13 mouse cellular contexts compared by ENCODE assay signal in genomic region chr4:150117311-150117710, GRCm38 (mm10). TPM values are rescaled to one million over a fixed set of nuclear protein-coding genes. Genes with fewer than 3 reads are reported as not detected.
DNase-seq lines count a peak whose midpoint lies in the region; ATAC-seq and TF ChIP-seq lines count a peak whose summit lies in the region.
"Had no signal": no experiment of that assay in that cellular context is flagged by ENCODE, and none has a peak within 500 bp of the region (broad histone marks: within the 10 kb centered on the region; RNA-seq: fewer than 3 reads in every experiment).

No protein-coding gene starts in this region.

- TF ChIP-seq EP300 in heart, adult 2 months (IDR thresholded peaks at IDR 0.05; ENCODE audit: insufficient read depth, low read depth, low read length) = no peak

- H3K4me1 ChIP-seq in heart, adult 2 months (ENCODE audit: control insufficient read depth, insufficient read depth, low read length) = no peaks in the 10 kb centered on the region
- peaks cover 10% of the 10 kb centered on the region for H3K4me1 ChIP-seq in liver, embryonic 13.5 days (replicated peaks)
- peaks cover 5% of the 10 kb centered on the region; the same call in 1 of the 2 replicates for H3K4me1 ChIP-seq in liver, embryonic 11.5 days (replicated peaks; ENCODE audit: control insufficient read depth, insufficient read depth, low read length)
- peaks cover 18% of the 10 kb centered on the region for H3K4me1 ChIP-seq in bone marrow macrophage, adult 2 months (ENCODE audit: control insufficient read depth, insufficient read depth, low read length)

- intact Hi-C loops in heart, adult 2 months (cut with DNase I) = no loop called here
- intact Hi-C loops in heart, postnatal 36 days (cut with DNase I) = no loop called here

- no peak overlapping the region for H3K9ac ChIP-seq in heart, adult 2 months (ENCODE audit: low read depth, low read length)
- no peak overlapping the region for H3K9ac ChIP-seq in liver, embryonic 13.5 days
- H3K9ac ChIP-seq in liver, embryonic 11.5 days (ENCODE audit: low read depth, low read length) = no peak overlapping the region

- no peaks in the 10 kb centered on the region for H3K36me3 ChIP-seq in heart, adult 2 months (ENCODE audit: control insufficient read depth, insufficient read depth, low read length)
- no peaks in the 10 kb centered on the region for H3K36me3 ChIP-seq in liver, embryonic 13.5 days
- H3K36me3 ChIP-seq in liver, embryonic 11.5 days (ENCODE audit: control insufficient read depth, insufficient read depth, low read length) = no peaks in the 10 kb centered on the region

- no peaks in the 10 kb centered on the region for H3K9me3 ChIP-seq in liver, embryonic 13.5 days (replicated peaks)
- no peaks in the 10 kb centered on the region for H3K9me3 ChIP-seq in liver, embryonic 11.5 days (ENCODE audit: control insufficient read depth, low read length)

- H3K27ac ChIP-seq in heart, adult 2 months = no peak overlapping the region
- H3K27ac ChIP-seq in liver, embryonic 13.5 days = no peak overlapping the region
- H3K27ac ChIP-seq in liver, embryonic 11.5 days (ENCODE audit: low read depth, low read length) = no peak overlapping the region
- peak overlapping the region; percentile 53; the same call in 1 of the 2 replicates for H3K27ac ChIP-seq in bone marrow macrophage, adult 2 months (ENCODE audit: insufficient read depth, low read depth, low read length)

- peak; percentile 19; the same call in 1 of the 2 replicates for TF ChIP-seq CTCF in heart, adult 2 months (IDR thresholded peaks at IDR 0.05)
- no peak for TF ChIP-seq CTCF in bone marrow macrophage, adult 2 months (IDR thresholded peaks at IDR 0.05; ENCODE audit: low read depth, low read length)

- H3K27me3 ChIP-seq in heart, adult 2 months (ENCODE audit: control insufficient read depth, insufficient read depth, low read length) = no peaks in the 10 kb centered on the region; the same call in 1 of the 2 replicates
- H3K27me3 ChIP-seq in liver, embryonic 13.5 days = no peaks in the 10 kb centered on the region
- no peaks in the 10 kb centered on the region for H3K27me3 ChIP-seq in liver, embryonic 11.5 days (replicated peaks; ENCODE audit: control insufficient read depth, insufficient read depth, low read length)

- no peak overlapping the region for H3K4me2 ChIP-seq in liver, embryonic 13.5 days
- no peak overlapping the region for H3K4me2 ChIP-seq in liver, embryonic 11.5 days

- no peak for DNase-seq in heart, adult 2 months
- no peak for DNase-seq in heart, postnatal 36 days
- DNase-seq in liver, embryonic 13.5 days = no peak
- no peak for DNase-seq in liver, embryonic 11.5 days (ENCODE audit: low spot score)
- DNase-seq in cerebellum, postnatal 4 days (ENCODE audit: low spot score in 2 of 2) = no peak
- DNase-seq in cerebellum, postnatal 14 days = no peak
- DNase-seq: cerebellum, adult 18-20 months had no signal

- peak; percentile 43; the same call in 1 of the 2 replicates for ATAC-seq in liver, embryonic 13.5 days (ENCODE audit: low read depth)
- no peak for ATAC-seq in liver, embryonic 11.5 days (replicated peaks; ENCODE audit: low FRiP score)
- ATAC-seq in megakaryocyte progenitor cell, adult 5-6 weeks (replicated peaks; ENCODE audit: poor library complexity) = peak; percentile 76

- 38% methylated on average over 5 of the region's 5 CpGs for WGBS in heart, adult 2 months
- WGBS in liver, embryonic 13.5 days (ENCODE audit: insufficient replicate concordance) = 21% methylated on average over 5 of the region's 5 CpGs
- WGBS in liver, embryonic 11.5 days = 22% methylated on average over 5 of the region's 5 CpGs

- no peak overlapping the region for H3K4me3 ChIP-seq in heart, adult 2 months
- H3K4me3 ChIP-seq in liver, embryonic 13.5 days (replicated peaks) = no peak overlapping the region
- H3K4me3 ChIP-seq in liver, embryonic 11.5 days (ENCODE audit: low read depth, low read length) = no peak overlapping the region
- no peak overlapping the region for H3K4me3 ChIP-seq in bone marrow macrophage, adult 2 months (ENCODE audit: insufficient read depth, low read length)

- TF ChIP-seq POLR2A in heart, adult 2 months (IDR thresholded peaks at IDR 0.05; ENCODE audit: insufficient read depth, low read depth, low read length) = no peak
- TF ChIP-seq POLR2A in bone marrow macrophage, adult 2 months (IDR thresholded peaks at IDR 0.05; ENCODE audit: borderline replicate concordance, low read depth, low read length) = no peak

- no peaks in the 10 kb centered on the region for H3K79me2 ChIP-seq in heart, adult 2 months (replicated peaks; ENCODE audit: control insufficient read depth, insufficient read depth, low read length)

RNA-seq across cellular contexts. Expression of gene Slc2a5, which starts 1.8 kb away (rescaled TPM):
- under 1 TPM in 1 of 2 experiments, not detected in 1; 0.09 TPM for total RNA-seq in heart, adult 2 months (2021)
- 1.4 and 1.8 TPM in 2 replicates for polyA plus RNA-seq in heart, adult 2 months (2012; rRNA removed)
- under 1 TPM; 0.11 TPM for total RNA-seq in heart, postnatal 36 days (2021)
- 0.22 and 0.23 TPM in 2 replicates for polyA plus RNA-seq in liver, embryonic 13.5 days (2015; fragmentation: Nextera tagmentation; extraction: Ambion mirVana)
- 0.14 and 0.48 TPM in 2 replicates for polyA plus RNA-seq in liver, embryonic 11.5 days (2014; fragmentation: Nextera tagmentation; extraction: Ambion mirVana)
- polyA plus RNA-seq in bone marrow macrophage, adult 2 months (2012; ENCODE audit: insufficient read depth, insufficient read length, missing spikeins) = 0.43 TPM in 1 of 2 replicates, not detected in the other
- not detected in 2 replicates for total RNA-seq in megakaryocyte progenitor cell, adult 5-6 weeks (2015)
- not detected in 2 replicates for total RNA-seq in megakaryocyte progenitor cell, adult 5-6 weeks (2017)

RNA-seq across cellular contexts. Expression of gene Gpr157, which starts 30.1 kb away (rescaled TPM):
- total RNA-seq in heart, adult 2 months (2021) = 10 to 100 TPM; 34.2 to 42.4 TPM
- 21.8 and 29.2 TPM in 2 replicates for polyA plus RNA-seq in heart, adult 2 months (2012; rRNA removed)
- total RNA-seq in heart, postnatal 36 days (2021) = 10 to 100 TPM; 26.7 to 41.1 TPM
- 0.10 and 0.12 TPM in 2 replicates for polyA plus RNA-seq in liver, embryonic 13.5 days (2015; fragmentation: Nextera tagmentation; extraction: Ambion mirVana)
- 0.29 and 0.31 TPM in 2 replicates for polyA plus RNA-seq in liver, embryonic 11.5 days (2014; fragmentation: Nextera tagmentation; extraction: Ambion mirVana)
- 4.8 and 5.1 TPM in 2 replicates for polyA plus RNA-seq in bone marrow macrophage, adult 2 months (2012; ENCODE audit: insufficient read depth, insufficient read length, missing spikeins)
- total RNA-seq in megakaryocyte progenitor cell, adult 5-6 weeks (2015) = 0.89 and 1.6 TPM in 2 replicates
- total RNA-seq in megakaryocyte progenitor cell, adult 5-6 weeks (2017) = 1.7 and 1.9 TPM in 2 replicates

RNA-seq across cellular contexts. Expression of gene Slc2a7, which starts 31.5 kb away (rescaled TPM):
- total RNA-seq in heart, adult 2 months (2021) = not detected
- not detected in 2 replicates for polyA plus RNA-seq in heart, adult 2 months (2012; rRNA removed)
- total RNA-seq in heart, postnatal 36 days (2021) = not detected
- polyA plus RNA-seq in liver, embryonic 13.5 days (2015; fragmentation: Nextera tagmentation; extraction: Ambion mirVana) = 0.21 TPM in 1 of 2 replicates, not detected in the other
- not detected in 2 replicates for polyA plus RNA-seq in liver, embryonic 11.5 days (2014; fragmentation: Nextera tagmentation; extraction: Ambion mirVana)
- polyA plus RNA-seq in bone marrow macrophage, adult 2 months (2012; ENCODE audit: insufficient read depth, insufficient read length, missing spikeins) = not detected in 2 replicates
- total RNA-seq in megakaryocyte progenitor cell, adult 5-6 weeks (2015) = 0.25 TPM in 1 of 2 replicates, not detected in the other
- total RNA-seq in megakaryocyte progenitor cell, adult 5-6 weeks (2017) = not detected in 2 replicates
- total RNA-seq: heart, adult 18-20 months had no signal
- polyA plus RNA-seq: kidney, embryonic 14.5 days; limb, embryonic 14.5 days; testis, adult 2 months had no signal
